Mouse (Mus musculus): ENCODE data around the gene Sft2d2.

- no peak for TF ChIP-seq CTCF (IDR thresholded peaks at IDR 0.05; ENCODE audit: low read depth, low read length)
- TF ChIP-seq POLR2A (IDR thresholded peaks at IDR 0.05; ENCODE audit: borderline replicate concordance, low read depth, low read length) = 0 out of 2 replicates have a peak, but pooled peaks have one; percentile 46
These were observed 42.4 kb upstream of the Sft2d2 start, which contains the start of gene Tiprl for GRCm38 (mm10) chr1:165236321-165237298.

Measured in bone marrow macrophage, adult 2 months (primary cell).